In the genomic region with DNA sequence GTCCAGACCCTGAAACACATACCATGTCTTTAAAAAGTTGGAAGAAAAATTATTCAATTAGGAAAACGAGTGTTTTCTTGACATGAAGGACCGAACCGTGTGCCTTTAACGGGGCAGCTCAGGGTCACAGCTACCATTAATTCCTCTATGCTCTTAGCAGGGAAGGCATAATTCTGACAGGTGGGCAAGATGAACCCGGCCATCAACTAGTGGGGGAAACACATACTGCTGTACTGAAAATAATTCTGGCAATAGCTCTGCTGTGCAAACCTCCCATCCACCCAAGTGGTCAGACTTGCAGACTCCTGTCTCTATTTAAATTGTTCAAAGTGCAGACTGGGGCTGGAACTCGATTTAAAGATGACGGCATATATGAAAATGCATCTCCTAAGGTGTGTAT, we compare ENCODE assay signal across 8 mouse cellular contexts. TPM values are rescaled to one million over a fixed set of nuclear protein-coding genes. Genes with fewer than 3 reads are reported as not detected.
DNase-seq lines count a peak whose midpoint lies in the region; ATAC-seq and TF ChIP-seq lines count a peak whose summit lies in the region.

No protein-coding gene starts in this region.

- 25% methylated on average over 7 of the region's 7 CpGs for WGBS in heart, adult 2 months
- 22% methylated on average over 7 of the region's 7 CpGs for WGBS in forebrain, embryonic 15.5 days
- WGBS in liver, postnatal 0 days (ENCODE audit: insufficient replicate concordance): 17% methylated on average over 7 of the region's 7 CpGs

- DNase-seq in heart, adult 2 months: no peak
- no peak for DNase-seq in heart, postnatal 10 days
- DNase-seq in liver, postnatal 0 days: no peak
- no peak for DNase-seq in yolk sac, embryonic 10.5 days (ENCODE audit: low spot score)
- no peak for DNase-seq in left cerebral cortex, postnatal 25 days (ENCODE audit: low spot score in 2 of 2)
- DNase-seq in layer of hippocampus, adult 9-11 months: no peak

- intact Hi-C loops in heart, adult 2 months (cut with DNase I): loop anchor here (5.0 kb wide), 2 partner anchors 81 to 159 kb away; partner anchors contain the start of genes Glmn and Rpap2
- intact Hi-C loops in heart, postnatal 10 days (cut with DNase I): loop anchor here (5.0 kb wide), 2 partner anchors 81 to 159 kb away; partner anchors contain the start of genes Glmn and Rpap2
- intact Hi-C loops in left cerebral cortex, postnatal 25 days (cut with DNase I): loop anchor here (2.0 kb wide), 2 partner anchors 60 to 80 kb away; no protein-coding TSS in a partner anchor

- ATAC-seq in forebrain, embryonic 15.5 days (replicated peaks): peak; percentile 20; the same call in 1 of the 2 replicates
- no peak for ATAC-seq in liver, postnatal 0 days

- peaks cover 5% of the 10 kb centered on the region; the same call in 1 of the 2 replicates for H3K9me3 ChIP-seq in E14TG2a.4 (ENCODE audit: low read length)
- H3K9me3 ChIP-seq in forebrain, embryonic 15.5 days: no peaks in the 10 kb centered on the region
- H3K9me3 ChIP-seq in liver, postnatal 0 days (ENCODE audit: low read length): no peaks in the 10 kb centered on the region

- peak overlapping the region; percentile 57 for H3K4me2 ChIP-seq in forebrain, embryonic 15.5 days (replicated peaks)
- peak overlapping the region; percentile 82 for H3K4me2 ChIP-seq in liver, postnatal 0 days (ENCODE audit: low read depth, low read length)

- H3K4me3 ChIP-seq in heart, adult 2 months: peak overlapping the region; percentile 83
- H3K4me3 ChIP-seq in E14TG2a.4 (replicated peaks; ENCODE audit: low read length): peak overlapping the region; percentile 93
- peak overlapping the region; percentile 97 for H3K4me3 ChIP-seq in forebrain, embryonic 15.5 days
- H3K4me3 ChIP-seq in liver, postnatal 0 days (ENCODE audit: low read depth, low read length): peak overlapping the region; percentile 93

- peak overlapping the region; percentile 97 for H3K9ac ChIP-seq in heart, adult 2 months (ENCODE audit: low read depth, low read length)
- peak overlapping the region; percentile 99 for H3K9ac ChIP-seq in forebrain, embryonic 15.5 days (replicated peaks)
- peak overlapping the region; percentile 96 for H3K9ac ChIP-seq in liver, postnatal 0 days (replicated peaks)

- peak overlapping the region; percentile 89 for H3K27ac ChIP-seq in heart, adult 2 months
- H3K27ac ChIP-seq in forebrain, embryonic 15.5 days (replicated peaks): peak overlapping the region; percentile 94
- H3K27ac ChIP-seq in liver, postnatal 0 days (ENCODE audit: low read depth): peak overlapping the region; percentile 90

- TF ChIP-seq CTCF in heart, adult 2 months (IDR thresholded peaks at IDR 0.05): no peak
- no peak for TF ChIP-seq CTCF in E14TG2a.4 (conservative IDR thresholded peaks at IDR 0.05; ENCODE audit: low read length)
- no peak for TF ChIP-seq CTCF in liver, postnatal 0 days (IDR thresholded peaks at IDR 0.05; ENCODE audit: low read depth)

- no peaks in the 10 kb centered on the region for H3K27me3 ChIP-seq in heart, adult 2 months (ENCODE audit: control insufficient read depth, insufficient read depth, low read length)
- no peaks in the 10 kb centered on the region for H3K27me3 ChIP-seq in E14TG2a.4 (ENCODE audit: insufficient read depth, low read length)
- no peaks in the 10 kb centered on the region for H3K27me3 ChIP-seq in forebrain, embryonic 15.5 days
- no peaks in the 10 kb centered on the region for H3K27me3 ChIP-seq in liver, postnatal 0 days (ENCODE audit: insufficient read depth, low read length)

- no peaks in the 10 kb centered on the region for H3K36me3 ChIP-seq in heart, adult 2 months (ENCODE audit: control insufficient read depth, insufficient read depth, low read length)
- H3K36me3 ChIP-seq in E14TG2a.4 (ENCODE audit: insufficient read depth, low read length): no peaks in the 10 kb centered on the region
- no peaks in the 10 kb centered on the region for H3K36me3 ChIP-seq in forebrain, embryonic 15.5 days
- H3K36me3 ChIP-seq in liver, postnatal 0 days (replicated peaks; ENCODE audit: insufficient read depth, low read length): no peaks in the 10 kb centered on the region

- TF ChIP-seq EP300 in heart, adult 2 months (IDR thresholded peaks at IDR 0.05; ENCODE audit: insufficient read depth, low read depth, low read length): no peak
- TF ChIP-seq EP300 in liver, postnatal 0 days (IDR thresholded peaks at IDR 0.05; ENCODE audit: low read depth): no peak

- TF ChIP-seq POLR2A in heart, adult 2 months (IDR thresholded peaks at IDR 0.05; ENCODE audit: insufficient read depth, low read depth, low read length): no peak

- H3K79me2 ChIP-seq in heart, adult 2 months (replicated peaks; ENCODE audit: control insufficient read depth, insufficient read depth, low read length): no peaks in the 10 kb centered on the region

- no peaks in the 10 kb centered on the region for H3K4me1 ChIP-seq in heart, adult 2 months (ENCODE audit: control insufficient read depth, insufficient read depth, low read length)
- peaks cover 12% of the 10 kb centered on the region for H3K4me1 ChIP-seq in E14TG2a.4 (replicated peaks; ENCODE audit: low read depth, low read length)
- H3K4me1 ChIP-seq in forebrain, embryonic 15.5 days: peaks cover 7% of the 10 kb centered on the region
- peaks cover 11% of the 10 kb centered on the region for H3K4me1 ChIP-seq in liver, postnatal 0 days (ENCODE audit: insufficient read depth)

RNA-seq across cellular contexts. Expression of gene Btbd8, which starts 0.6 kb away (rescaled TPM):
- 1 to 10 TPM; 5.1 to 5.6 TPM for total RNA-seq in heart, adult 2 months (2021)
- 0.90 and 1.2 TPM in 2 replicates for polyA plus RNA-seq in heart, adult 2 months (2012; rRNA removed)
- total RNA-seq in heart, postnatal 10 days (2021): 1 to 10 TPM; 5.1 to 6.5 TPM
- polyA plus RNA-seq in forebrain, embryonic 15.5 days (2015; fragmentation: Nextera tagmentation; extraction: Ambion mirVana): 24.4 and 25.1 TPM in 2 replicates
- polyA plus RNA-seq in liver, postnatal 0 days (2015; fragmentation: Nextera tagmentation; extraction: Ambion mirVana): 1.1 and 1.5 TPM in 2 replicates
- total RNA-seq in left cerebral cortex, postnatal 25 days (2021): 100 to 1,000 TPM; 157 to 161 TPM

RNA-seq across cellular contexts. Expression of gene Lpcat2b, which starts 7.0 kb away (rescaled TPM):
- not detected for total RNA-seq in heart, adult 2 months (2021)
- 0.04 and 0.06 TPM in 2 replicates for polyA plus RNA-seq in heart, adult 2 months (2012; rRNA removed)
- total RNA-seq in heart, postnatal 10 days (2021): not detected
- not detected in 2 replicates for polyA plus RNA-seq in forebrain, embryonic 15.5 days (2015; fragmentation: Nextera tagmentation; extraction: Ambion mirVana)
- polyA plus RNA-seq in liver, postnatal 0 days (2015; fragmentation: Nextera tagmentation; extraction: Ambion mirVana): not detected in 2 replicates
- under 1 TPM; 0.18 to 0.32 TPM for total RNA-seq in left cerebral cortex, postnatal 25 days (2021)

RNA-seq across cellular contexts. Expression of gene Ephx4, which starts 35.8 kb away (rescaled TPM):
- total RNA-seq in heart, adult 2 months (2021): under 1 TPM; 0.23 to 0.26 TPM
- polyA plus RNA-seq in heart, adult 2 months (2012; rRNA removed): 0.35 and 0.45 TPM in 2 replicates
- under 1 TPM in 1 of 2 experiments, not detected in 1; 0.45 TPM for total RNA-seq in heart, postnatal 10 days (2021)
- polyA plus RNA-seq in forebrain, embryonic 15.5 days (2015; fragmentation: Nextera tagmentation; extraction: Ambion mirVana): 6.0 and 7.4 TPM in 2 replicates
- polyA plus RNA-seq in liver, postnatal 0 days (2015; fragmentation: Nextera tagmentation; extraction: Ambion mirVana): 0.08 and 0.28 TPM in 2 replicates
- total RNA-seq in left cerebral cortex, postnatal 25 days (2021): 10 to 100 TPM; 85.5 to 86.1 TPM

Comparison
In these comparisons a context has a peak if more than half of its experiments do, and no peak if none do; other contexts are left out.
1. RNA of gene Btbd8, which starts 0.6 kb away (total RNA-seq): 157 to 161 TPM in left cerebral cortex, postnatal 25 days; 5.1 to 6.5 TPM in heart, postnatal 10 days and 5.1 to 5.6 TPM in heart, adult 2 months; every median in the first group is over 10 times any median in the second.
2. RNA of gene Ephx4, which starts 35.8 kb away (total RNA-seq): 85.5 to 86.1 TPM in left cerebral cortex, postnatal 25 days; 0.45 TPM in heart, postnatal 10 days and 0.23 to 0.26 TPM in heart, adult 2 months; every median in the first group is over 10 times any median in the second.
3. Peak in every context shown above with its lines, with median percentiles within 50 percentile points of each other: H3K27ac ChIP-seq, H3K4me3 ChIP-seq and H3K9ac ChIP-seq.